Mouse (Mus musculus): ENCODE measurements around the gene Bbx. TPM values are rescaled to one million over a fixed set of nuclear protein-coding genes. Genes with fewer than 3 reads are reported as not detected.

Bbx gene
- total and polyA plus RNA-seq, 3 experiments: 6.5 to 36.0 (median 9.2) TPM

DNA sequence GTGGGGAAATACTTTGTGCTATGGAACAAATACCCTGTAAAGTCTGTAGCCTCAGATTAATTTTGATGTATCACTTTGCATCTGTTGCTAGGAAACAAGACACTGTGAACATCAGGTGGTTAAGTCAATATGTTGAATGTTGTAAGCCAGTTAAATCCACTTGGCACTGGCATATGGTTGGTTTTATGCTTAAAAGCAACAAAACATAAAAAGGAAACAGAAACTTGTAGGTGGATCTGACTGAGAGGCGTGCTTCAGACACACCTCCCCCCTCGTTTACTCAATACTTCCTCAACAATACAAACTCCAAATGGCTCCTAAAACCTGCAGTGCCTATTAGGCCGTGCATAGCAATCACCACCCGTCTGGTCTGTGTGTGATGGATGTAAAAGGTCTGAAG lies 236.1 kb downstream of the Bbx start:
- no peak overlapping the region for H3K9ac ChIP-seq (ENCODE audit: control insufficient read depth, low read depth, low read length, poor library complexity, severe bottlenecking)
- no peak overlapping the region for H3K27ac ChIP-seq (ENCODE audit: control insufficient read depth, low read depth, low read length)
- DNase-seq (ENCODE audit: low read depth, low spot score): no peak
- H3K79me2 ChIP-seq (ENCODE audit: control insufficient read depth, insufficient read depth, low read length, poor library complexity): no peaks in the 10 kb centered on the region
- H3K9me3 ChIP-seq (replicated peaks; ENCODE audit: insufficient read depth, low read length): no peaks in the 10 kb centered on the region
- no peak for TF ChIP-seq ELF1 (IDR thresholded peaks at IDR 0.05; ENCODE audit: low read depth, low read length)
- no peak for TF ChIP-seq ZNF384 (IDR thresholded peaks at IDR 0.05; ENCODE audit: low read depth, low read length)
- no peak for TF ChIP-seq GATA1 (IDR thresholded peaks at IDR 0.05; ENCODE audit: low read depth, low read length)
- no peak for TF ChIP-seq POLR2AphosphoS2 (IDR thresholded peaks at IDR 0.05; ENCODE audit: low read length)
- TF ChIP-seq SMC3 (IDR thresholded peaks at IDR 0.05; ENCODE audit: low read depth, low read length): no peak
- no peak for TF ChIP-seq ZMIZ1 (IDR thresholded peaks at IDR 0.05; ENCODE audit: low read depth, low read length)
- TF ChIP-seq RCOR1 (IDR thresholded peaks at IDR 0.05; ENCODE audit: low read depth, low read length): no peak
- no peaks in the 10 kb centered on the region; a peak in 1 of 4 replicates for H3K4me1 ChIP-seq (ENCODE audit: control insufficient read depth in 1 of 2, insufficient read depth in 2 of 2, low read length in 2 of 2)
- peaks cover 2% of the 10 kb centered on the region in 2 experiments; a peak in 2 of 4 replicates for H3K36me3 ChIP-seq (ENCODE audit: control insufficient read depth in 1 of 2, insufficient read depth in 2 of 2, low read length in 2 of 2)
- H3K27me3 ChIP-seq (ENCODE audit: control insufficient read depth in 1 of 2, insufficient read depth in 2 of 2, low read length in 2 of 2): no peaks in the 10 kb centered on the region
- H3K4me3 ChIP-seq (ENCODE audit: control insufficient read depth in 1 of 2, insufficient read depth in 1 of 2, low read depth in 2 of 2, low read length in 2 of 2): no peak overlapping the region

GRCm38 (mm10) chr16:50192626-50193025 lies 239.6 kb downstream of the Bbx start:
- no peaks in the 10 kb centered on the region for H3K9me3 ChIP-seq (replicated peaks; ENCODE audit: insufficient read depth, low read length)
- no peaks in the 10 kb centered on the region for H3K27me3 ChIP-seq (ENCODE audit: control insufficient read depth in 1 of 2, insufficient read depth in 2 of 2, low read length in 2 of 2)
- H3K79me2 ChIP-seq (ENCODE audit: control insufficient read depth, insufficient read depth, low read length, poor library complexity): no peaks in the 10 kb centered on the region
- peaks cover 0 to 2% of the 10 kb centered on the region in 2 experiments; a peak in 1 of 4 replicates for H3K36me3 ChIP-seq (ENCODE audit: control insufficient read depth in 1 of 2, insufficient read depth in 2 of 2, low read length in 2 of 2)
- no peak overlapping the region for H3K27ac ChIP-seq (ENCODE audit: control insufficient read depth, low read depth, low read length)
- TF ChIP-seq ZKSCAN1 (IDR thresholded peaks at IDR 0.05; ENCODE audit: low read depth, low read length) (peak; percentile 87), MAZ (IDR thresholded peaks at IDR 0.05; ENCODE audit: low read depth, low read length) (no peak), RAD21 (IDR thresholded peaks at IDR 0.05; ENCODE audit: low read depth, low read length) (no peak), GATA1 (IDR thresholded peaks at IDR 0.05; ENCODE audit: low read depth, low read length) (no peak), ELF1 (IDR thresholded peaks at IDR 0.05; ENCODE audit: low read depth, low read length) (no peak), SIN3A (IDR thresholded peaks at IDR 0.05; ENCODE audit: low read length) (no peak), TCF12 (IDR thresholded peaks at IDR 0.05; ENCODE audit: low read depth, low read length) (no peak), EP300 (IDR thresholded peaks at IDR 0.05; ENCODE audit: low read depth in 1 of 2, low read length in 2 of 2) (peak; percentile 14 to 36; a peak in 2 of 4 replicates), NELFE (IDR thresholded peaks at IDR 0.05; ENCODE audit: low read depth, low read length) (no peak), MAX (IDR thresholded peaks at IDR 0.05; ENCODE audit: low read length) (no peak), POLR2AphosphoS5 (IDR thresholded peaks at IDR 0.05; ENCODE audit: borderline replicate concordance, low read depth, low read length) (no peak), USF2 (IDR thresholded peaks at IDR 0.05; ENCODE audit: borderline replicate concordance in 1 of 2, insufficient read depth in 1 of 2, low read depth in 1 of 2, low read length in 2 of 2) (no peak), TBP (IDR thresholded peaks at IDR 0.05; ENCODE audit: low read depth, low read length) (no peak), HCFC1 (IDR thresholded peaks at IDR 0.05; ENCODE audit: low read depth, low read length) (no peak), KAT2A (conservative IDR thresholded peaks at IDR 0.05; ENCODE audit: low read depth, low read length) (no peak), UBTF (IDR thresholded peaks at IDR 0.05; ENCODE audit: borderline replicate concordance, insufficient read depth, low read depth, low read length) (no peak), BHLHE40 (IDR thresholded peaks at IDR 0.05; ENCODE audit: borderline replicate concordance, low read depth, low read length) (no peak), MAFK (IDR thresholded peaks at IDR 0.05; ENCODE audit: borderline replicate concordance, low read depth, low read length) (no peak), TAL1 (IDR thresholded peaks at IDR 0.05; ENCODE audit: low read length) (no peak), MXI1 (IDR thresholded peaks at IDR 0.05; ENCODE audit: low read depth, low read length) (no peak), MEF2A (IDR thresholded peaks at IDR 0.05; ENCODE audit: extremely low read depth, insufficient replicate concordance, low read depth, low read length, poor library complexity, severe bottlenecking) (no peak), RCOR1 (IDR thresholded peaks at IDR 0.05; ENCODE audit: low read depth, low read length) (peak; percentile 84), CTCF (IDR thresholded peaks at IDR 0.05 in 2 of 3, conservative IDR thresholded peaks at IDR 0.05 in 1 of 3; ENCODE audit: control insufficient read depth in 1 of 3, insufficient read depth in 1 of 3, low read depth in 2 of 3, low read length in 3 of 3, poor library complexity in 1 of 3, severe bottlenecking in 1 of 3) (no peak), MYB (IDR thresholded peaks at IDR 0.05; ENCODE audit: low read depth, low read length) (no peak), SMC3 (IDR thresholded peaks at IDR 0.05; ENCODE audit: low read depth, low read length) (0 out of 2 replicates have a peak, but pooled peaks have one; percentile 1), ZC3H11A (IDR thresholded peaks at IDR 0.05; ENCODE audit: low read depth, low read length) (no peak), POLR2AphosphoS2 (IDR thresholded peaks at IDR 0.05; ENCODE audit: low read length) (no peak), JUND (IDR thresholded peaks at IDR 0.05; ENCODE audit: low read depth, low read length) (no peak)
- H3K9ac ChIP-seq (ENCODE audit: control insufficient read depth, low read depth, low read length, poor library complexity, severe bottlenecking): no peak overlapping the region
- no peaks in the 10 kb centered on the region; a peak in 1 of 4 replicates for H3K4me1 ChIP-seq (ENCODE audit: control insufficient read depth in 1 of 2, insufficient read depth in 2 of 2, low read length in 2 of 2)
- no peak overlapping the region for H3K4me3 ChIP-seq (ENCODE audit: control insufficient read depth in 1 of 2, insufficient read depth in 1 of 2, low read depth in 2 of 2, low read length in 2 of 2)
- DNase-seq (ENCODE audit: low read depth, low spot score): peak; percentile 20

Measured in MEL (cell line).